Comparison of ENCODE assay signal across 29 mouse cellular contexts in the genomic region with DNA sequence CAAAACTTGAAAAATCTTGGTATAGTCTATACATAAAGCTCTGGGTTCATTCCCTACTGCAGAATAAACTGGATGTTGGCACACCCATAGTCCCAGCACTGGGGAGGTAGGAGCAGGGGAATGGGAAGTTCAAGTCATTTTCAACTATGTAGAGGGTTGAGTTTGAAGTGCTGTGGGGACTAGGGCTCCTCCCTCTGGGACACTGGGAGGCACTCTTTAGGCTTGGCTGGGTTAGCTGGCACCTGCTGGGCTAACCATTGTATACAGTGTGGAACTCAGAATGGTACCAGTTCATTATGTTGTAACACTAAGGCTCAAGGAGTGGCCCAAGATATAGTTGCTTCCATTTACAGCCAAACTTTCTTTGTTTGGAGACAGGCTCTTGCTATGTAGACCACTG. TPM values are rescaled to one million over a fixed set of nuclear protein-coding genes. Genes with fewer than 3 reads are reported as not detected.
DNase-seq lines count a peak whose midpoint lies in the region; ATAC-seq lines count a peak whose summit lies in the region.
"Had no signal": no experiment of that assay in that cellular context is flagged by ENCODE, and none has a peak within 500 bp of the region (broad histone marks: within the 10 kb centered on the region; RNA-seq: fewer than 3 reads in every experiment).

No protein-coding gene starts in this region.

- H3K4me1 ChIP-seq in liver, embryonic 15.5 days (replicated peaks) = peaks cover 39% of the 10 kb centered on the region
- H3K4me1 ChIP-seq in liver, embryonic 11.5 days (replicated peaks; ENCODE audit: control insufficient read depth, insufficient read depth, low read length) = peaks cover 8% of the 10 kb centered on the region
- peaks cover 4% of the 10 kb centered on the region for H3K4me1 ChIP-seq in lung, embryonic 16.5 days (replicated peaks; ENCODE audit: control insufficient read depth, insufficient read depth, low read length)
- 0 out of 2 replicates have a peak, but pooled peaks cover 9% of the 10 kb centered on the region for H3K4me1 ChIP-seq in intestine, embryonic 16.5 days (ENCODE audit: control insufficient read depth, insufficient read depth, low read length)

- H3K27me3 ChIP-seq in liver, embryonic 15.5 days = peaks cover 16% of the 10 kb centered on the region
- no peaks in the 10 kb centered on the region for H3K27me3 ChIP-seq in liver, embryonic 11.5 days (replicated peaks; ENCODE audit: control insufficient read depth, insufficient read depth, low read length)
- no peaks in the 10 kb centered on the region for H3K27me3 ChIP-seq in lung, embryonic 16.5 days (ENCODE audit: control insufficient read depth, insufficient read depth, low read depth, low read length)
- no peaks in the 10 kb centered on the region for H3K27me3 ChIP-seq in intestine, embryonic 16.5 days (replicated peaks; ENCODE audit: control insufficient read depth, insufficient read depth, low read length)
- H3K27me3 ChIP-seq: CH12.LX; embryonic facial prominence, embryonic 12.5 days; embryonic facial prominence, embryonic 15.5 days; Patski had no signal

- H3K4me3 ChIP-seq in liver, embryonic 15.5 days (replicated peaks) = no peak overlapping the region
- H3K4me3 ChIP-seq in liver, embryonic 11.5 days (ENCODE audit: low read depth, low read length) = no peak overlapping the region
- no peak overlapping the region for H3K4me3 ChIP-seq in lung, embryonic 16.5 days (ENCODE audit: low read length)
- no peak overlapping the region for H3K4me3 ChIP-seq in intestine, embryonic 16.5 days (ENCODE audit: low read length)
- H3K4me3 ChIP-seq: embryonic facial prominence, embryonic 12.5 days; embryonic facial prominence, embryonic 15.5 days; heart, adult 2 months; heart, embryonic 10.5 days; heart, embryonic 13.5 days had no signal

- no peak overlapping the region for H3K4me2 ChIP-seq in liver, embryonic 15.5 days
- H3K4me2 ChIP-seq in liver, embryonic 11.5 days = no peak overlapping the region
- H3K4me2 ChIP-seq in lung, embryonic 16.5 days (ENCODE audit: low read depth, low read length) = no peak overlapping the region
- H3K4me2 ChIP-seq in intestine, embryonic 16.5 days (ENCODE audit: low read depth, low read length) = no peak overlapping the region
- H3K4me2 ChIP-seq: embryonic facial prominence, embryonic 12.5 days; embryonic facial prominence, embryonic 15.5 days; heart, embryonic 13.5 days; hindbrain, embryonic 14.5 days had no signal

- DNase-seq in liver, embryonic 11.5 days (ENCODE audit: low spot score) = no peak
- no peak for DNase-seq in lung, postnatal 10 days
- peak; percentile 55 for DNase-seq in lung, postnatal 36 days
- DNase-seq in thymus, postnatal 25 days = no peak
- DNase-seq in gastrocnemius, postnatal 25 days = no peak
- DNase-seq: adrenal gland, adult 2 months; adrenal gland, postnatal 14 days; B cell, adult 2 months; cerebellum, adult 11 months; cerebellum, adult 2 months; cerebellum, adult 9-11 months; cerebellum, postnatal 25 days; forebrain, postnatal 0 days; gastrocnemius, postnatal 36 days; heart, adult 2 months; heart, postnatal 14 days; heart, postnatal 4 days had no signal

- H3K36me3 ChIP-seq in liver, embryonic 15.5 days (replicated peaks) = no peaks in the 10 kb centered on the region
- no peaks in the 10 kb centered on the region for H3K36me3 ChIP-seq in liver, embryonic 11.5 days (ENCODE audit: control insufficient read depth, insufficient read depth, low read length)
- H3K36me3 ChIP-seq in lung, embryonic 16.5 days (ENCODE audit: control insufficient read depth, insufficient read depth, low read length) = no peaks in the 10 kb centered on the region
- H3K36me3 ChIP-seq in intestine, embryonic 16.5 days (ENCODE audit: control insufficient read depth, insufficient read depth, low read length) = no peaks in the 10 kb centered on the region
- H3K36me3 ChIP-seq: embryonic facial prominence, embryonic 12.5 days; embryonic facial prominence, embryonic 15.5 days; G1E; heart, embryonic 10.5 days; heart, embryonic 13.5 days had no signal

- H3K9ac ChIP-seq in liver, embryonic 15.5 days = no peak overlapping the region
- no peak overlapping the region for H3K9ac ChIP-seq in liver, embryonic 11.5 days (ENCODE audit: low read depth, low read length)
- H3K9ac ChIP-seq in lung, embryonic 16.5 days (ENCODE audit: low read length) = no peak overlapping the region
- H3K9ac ChIP-seq in intestine, embryonic 16.5 days (ENCODE audit: low read depth, low read length) = no peak overlapping the region
- H3K9ac ChIP-seq: embryonic facial prominence, embryonic 12.5 days; embryonic facial prominence, embryonic 15.5 days; forebrain, postnatal 0 days; heart, embryonic 13.5 days; hindbrain, embryonic 14.5 days had no signal

- no peaks in the 10 kb centered on the region for H3K9me3 ChIP-seq in liver, embryonic 15.5 days (replicated peaks)
- no peaks in the 10 kb centered on the region for H3K9me3 ChIP-seq in liver, embryonic 11.5 days (ENCODE audit: control insufficient read depth, low read length)
- no peaks in the 10 kb centered on the region for H3K9me3 ChIP-seq in lung, embryonic 16.5 days (ENCODE audit: control insufficient read depth, low read length)
- H3K9me3 ChIP-seq in intestine, embryonic 16.5 days (ENCODE audit: control insufficient read depth, low read length) = no peaks in the 10 kb centered on the region
- H3K9me3 ChIP-seq: embryonic facial prominence, embryonic 12.5 days; embryonic facial prominence, embryonic 15.5 days; G1E; heart, embryonic 10.5 days; heart, embryonic 13.5 days had no signal

- no peak overlapping the region for H3K27ac ChIP-seq in liver, embryonic 15.5 days (replicated peaks)
- H3K27ac ChIP-seq in liver, embryonic 11.5 days (ENCODE audit: low read depth, low read length) = no peak overlapping the region
- H3K27ac ChIP-seq in lung, embryonic 16.5 days (ENCODE audit: low read length) = no peak overlapping the region
- H3K27ac ChIP-seq in intestine, embryonic 16.5 days (ENCODE audit: low read length) = no peak overlapping the region
- H3K27ac ChIP-seq: embryonic facial prominence, embryonic 12.5 days; embryonic facial prominence, embryonic 15.5 days; heart, adult 2 months; heart, embryonic 10.5 days; heart, embryonic 13.5 days; hindbrain, embryonic 14.5 days had no signal

- ATAC-seq in liver, embryonic 15.5 days (ENCODE audit: insufficient read depth) = peak; percentile 26; the same call in 1 of the 2 replicates
- no peak for ATAC-seq in liver, embryonic 11.5 days (replicated peaks; ENCODE audit: low FRiP score)
- ATAC-seq in lung, embryonic 16.5 days (ENCODE audit: low read depth) = peak; percentile 39
- ATAC-seq in intestine, embryonic 16.5 days = peak; percentile 31; the same call in 1 of the 2 replicates
- ATAC-seq: forebrain, embryonic 14.5 days; forebrain, postnatal 0 days; Patski had no signal

RNA-seq across cellular contexts. Expression of a gene that starts 33.0 kb away (rescaled TPM):
- 17.3 and 19.8 TPM in 2 replicates for polyA plus RNA-seq in liver, embryonic 15.5 days (2015; fragmentation: Nextera tagmentation; extraction: Ambion mirVana)
- 37.2 and 43.0 TPM in 2 replicates for polyA plus RNA-seq in liver, embryonic 11.5 days (2014; fragmentation: Nextera tagmentation; extraction: Ambion mirVana)
- 15.3 and 16.3 TPM in 2 replicates for polyA plus RNA-seq in lung, embryonic 16.5 days (2015; fragmentation: Nextera tagmentation; extraction: Ambion mirVana)
- 16.5 and 16.7 TPM in 2 replicates for polyA plus RNA-seq in intestine, embryonic 16.5 days (2015; fragmentation: Nextera tagmentation; extraction: Ambion mirVana)
- 10 to 100 TPM; 69.1 to 85.8 TPM for total RNA-seq in gastrocnemius, postnatal 25 days (2021)
